Mouse (Mus musculus) liver, embryonic 14.5 days (tissue): ENCODE results near the gene Mrpl2. TPM values are rescaled to one million over a fixed set of nuclear protein-coding genes. Genes with fewer than 3 reads are reported as not detected.

Source experiments
- ATAC-seq: fragments of 200-750 bp; cut with Nextera tagmentation; 2 replicates; pipeline ENCODE4 v1.8.0; 2017; ENCODE audit warnings: moderate number of reproducible peaks, mild to moderate bottlenecking, moderate library complexity; ENCODE audit not compliant: insufficient read depth
- DNase-seq, 3 experiments: peaks; one replicate each; pipeline ENCODE4 v3.0.0-alpha.2; 2012 to 2013; ENCODE audit warnings: low read depth in 3 of 3, low spot score in 3 of 3
- H3K27ac ChIP-seq: fragments of 300-500 bp; sonication (generic); 2 replicates; pipeline ENCODE4 v1.5.1; 2014; ENCODE audit warnings: moderate library complexity, mild to moderate bottlenecking, control low read depth, inconsistent platforms
- H3K27me3 ChIP-seq: fragments of 300-500 bp; sonication (generic); 2 replicates; pipeline ENCODE4 v1.6.1; 2014; ENCODE audit warnings: mild to moderate bottlenecking, low read length, moderate library complexity; ENCODE audit not compliant: control insufficient read depth, insufficient read depth
- H3K36me3 ChIP-seq: fragments of 300-500 bp; sonication (generic); replicated peaks from 2 replicates; pipeline ENCODE4 v1.6.1; 2014; ENCODE audit warnings: low read depth; ENCODE audit not compliant: control insufficient read depth, insufficient read depth
- H3K4me1 ChIP-seq, 2 experiments: fragments of 200-500 bp in 1 of 2; fragments of 300-500 bp in 1 of 2; sonication (generic) in 1 of 2; replicated peaks; 2 replicates each; pipeline ENCODE4 v1.6.1; 2012 to 2014; ENCODE audit warnings: antibody characterized with exemption in 1 of 2, inconsistent platforms in 1 of 2, low read length in 1 of 2; ENCODE audit not compliant: control insufficient read depth in 2 of 2, insufficient read depth in 2 of 2
- H3K4me2 ChIP-seq: fragments of 300-500 bp; sonication (generic); 2 replicates; pipeline ENCODE4 v1.6.1; 2014; ENCODE audit warnings: low read depth, mild to moderate bottlenecking, control low read depth, moderate library complexity
- H3K4me3 ChIP-seq, 2 experiments: fragments of 200-500 bp in 1 of 2; fragments of 300-500 bp in 1 of 2; sonication (generic) in 1 of 2; 2 replicates each; pipeline ENCODE4 v1.5.1; 2012 to 2014; ENCODE audit warnings: low read depth in 2 of 2, low read length in 2 of 2, mild to moderate bottlenecking in 2 of 2, control low read depth in 1 of 2, inconsistent platforms in 1 of 2, moderate library complexity in 1 of 2; ENCODE audit not compliant: insufficient read depth in 1 of 2
- H3K9ac ChIP-seq: fragments of 300-500 bp; sonication (generic); replicated peaks from 2 replicates; pipeline ENCODE4 v1.6.1; 2014; ENCODE audit warnings: mild to moderate bottlenecking, control low read depth, moderate library complexity
- H3K9me3 ChIP-seq: fragments of 300-500 bp; sonication (generic); 2 replicates; pipeline ENCODE4 v1.6.1; 2016; ENCODE audit warnings: low read length, mixed read lengths; ENCODE audit not compliant: control insufficient read depth
- CTCF ChIP-seq: IDR thresholded peaks from 2 replicates; pipeline ENCODE4 v1.5.1; 2016; ENCODE audit warnings: antibody characterized with exemption, low read depth, control low read depth
- EP300 ChIP-seq: IDR thresholded peaks from 2 replicates; pipeline ENCODE4 v1.6.1; 2016; ENCODE audit warnings: antibody characterized with exemption, low read depth
- WGBS: fragments of 180-500 bp; shearing (Covaris S2); extraction: QIAGEN DNeasy Blood & Tissue Kit; methylation state at CpG from one replicate; pipeline ENCODE4 v1.1.7; 2014; ENCODE audit not compliant: insufficient replicate concordance; 5-methylcytosine and 5-hydroxymethylcytosine counted together
- polyA plus RNA-seq, 2 experiments: library from polyadenylated mRNA; depleted of rRNA in 1 of 2; stranded (reverse) in 1 of 2; unstranded in 1 of 2; fragments of >200 nt; fragmentation: Nextera tagmentation in 1 of 2; extraction: Ambion mirVana in 1 of 2; gene quantifications; 2 replicates each; pipeline versions ENCODE4 v1.2.1 to v1.2.3; 2012 to 2014

Gene Mrpl2
- polyA plus RNA-seq, 2 experiments = 36.1 to 84.6 TPM

DNA sequence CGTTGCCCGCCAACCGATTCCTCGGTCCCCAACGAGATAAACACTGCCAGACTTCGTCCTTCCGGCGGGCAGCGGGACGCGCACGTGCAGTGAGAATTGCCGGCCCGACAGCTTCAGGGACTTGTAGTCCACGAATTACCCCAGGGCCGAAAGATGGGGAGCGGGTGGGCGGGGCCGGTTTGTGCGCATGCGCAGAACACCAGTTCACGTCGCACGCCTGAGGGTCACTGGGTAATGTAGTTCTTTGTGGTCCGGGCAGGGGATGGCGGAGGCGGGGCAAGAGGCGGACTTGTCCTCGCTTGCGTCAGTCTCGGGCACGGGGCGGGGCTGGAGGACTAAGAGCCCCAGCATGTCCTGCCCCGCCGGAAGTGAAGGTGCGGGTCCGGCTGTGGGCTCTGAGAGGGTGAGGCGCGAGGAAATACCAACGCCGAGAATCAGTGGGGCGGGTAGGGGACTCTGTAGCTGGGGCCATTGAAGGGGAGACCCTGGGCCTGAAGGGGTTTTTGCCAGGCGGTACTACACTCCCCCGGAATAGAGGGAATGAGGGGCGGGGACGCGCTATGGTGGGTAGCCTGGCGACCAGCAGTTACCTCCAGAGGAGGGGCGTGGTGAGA lies 34.8 kb downstream of the Mrpl2 start, which contains the start of gene Klhdc3:
TSS of gene Klhdc3 (minus strand) at position 155 of the 614 bp plus-strand sequence.
- under 1% methylated on average over 49 of the region's 49 CpGs for WGBS
- H3K4me1 ChIP-seq = peaks cover 14 to 19% of the 10 kb centered on the region in 2 experiments
- DNase-seq = peak; percentile 97 to 99 (median 99)

DNA sequence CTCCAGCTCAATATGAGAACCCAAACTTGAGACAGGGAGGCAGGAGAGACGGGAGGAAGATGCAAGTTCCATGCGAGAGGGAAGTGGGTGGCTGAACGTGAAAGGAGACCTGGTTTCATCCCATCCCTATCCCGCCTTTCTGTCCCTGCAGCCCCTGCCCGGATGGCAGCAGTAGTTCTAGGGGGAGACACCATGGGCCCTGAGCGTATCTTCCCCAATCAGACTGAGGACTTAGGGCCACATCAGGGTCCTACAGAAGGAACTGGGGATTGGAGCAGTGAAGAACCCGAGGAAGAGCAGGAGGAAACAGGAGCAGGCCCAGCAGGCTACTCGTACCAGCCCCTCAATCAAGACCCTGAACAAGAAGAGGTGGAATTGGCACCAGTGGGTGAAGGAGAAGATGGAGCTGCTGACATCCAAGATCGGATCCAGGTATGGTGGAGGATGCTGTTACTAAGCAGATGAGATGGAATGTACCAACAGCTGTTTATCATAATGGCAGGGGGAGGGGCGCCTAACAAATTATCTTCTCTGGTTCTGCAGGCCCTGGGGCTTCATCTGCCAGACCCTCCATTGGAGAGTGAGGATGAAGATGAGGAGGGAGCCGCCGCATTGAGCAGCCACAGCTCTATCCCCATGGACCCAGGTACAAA lies 35.6 kb downstream of the Mrpl2 start:
- WGBS = 24% methylated on average over 12 of the region's 12 CpGs
- ATAC-seq = no peak
- H3K4me3 ChIP-seq = peak overlapping the region; percentile 65 to 73
- H3K4me2 ChIP-seq = peak overlapping the region; percentile 82
- peak overlapping the region; percentile 76 for H3K9ac ChIP-seq
- H3K27ac ChIP-seq = no peak overlapping the region; the same call in 1 of the 2 replicates
- H3K4me1 ChIP-seq = peaks cover 14 to 19% of the 10 kb centered on the region in 2 experiments
- H3K9me3 ChIP-seq = no peaks in the 10 kb centered on the region
- TF ChIP-seq CTCF (no peak), EP300 (no peak)
- DNase-seq = no peak
- no peaks in the 10 kb centered on the region for H3K27me3 ChIP-seq
- H3K36me3 ChIP-seq = peaks cover 21% of the 10 kb centered on the region

More for the DNA sequence above, 34.8 kb downstream of the Mrpl2 start, which contains the start of gene Klhdc3:
- peak; percentile 95 for ATAC-seq
- Histone ChIP-seq H3K9ac (peak within 1 kb of the TSS; percentile 76), H3K27me3 (no peaks in the 10 kb centered on the region), H3K4me3 (peak within 1 kb of the TSS; percentile 65 to 73), H3K4me2 (peak within 1 kb of the TSS; percentile 88), H3K27ac (peak within 1 kb of the TSS; percentile 19), H3K36me3 (peaks cover 25% of the 10 kb centered on the region), H3K9me3 (no peaks in the 10 kb centered on the region)
- TF ChIP-seq EP300 (no peak), CTCF (peak; percentile 11; the same call in 1 of the 2 replicates)

DNA sequence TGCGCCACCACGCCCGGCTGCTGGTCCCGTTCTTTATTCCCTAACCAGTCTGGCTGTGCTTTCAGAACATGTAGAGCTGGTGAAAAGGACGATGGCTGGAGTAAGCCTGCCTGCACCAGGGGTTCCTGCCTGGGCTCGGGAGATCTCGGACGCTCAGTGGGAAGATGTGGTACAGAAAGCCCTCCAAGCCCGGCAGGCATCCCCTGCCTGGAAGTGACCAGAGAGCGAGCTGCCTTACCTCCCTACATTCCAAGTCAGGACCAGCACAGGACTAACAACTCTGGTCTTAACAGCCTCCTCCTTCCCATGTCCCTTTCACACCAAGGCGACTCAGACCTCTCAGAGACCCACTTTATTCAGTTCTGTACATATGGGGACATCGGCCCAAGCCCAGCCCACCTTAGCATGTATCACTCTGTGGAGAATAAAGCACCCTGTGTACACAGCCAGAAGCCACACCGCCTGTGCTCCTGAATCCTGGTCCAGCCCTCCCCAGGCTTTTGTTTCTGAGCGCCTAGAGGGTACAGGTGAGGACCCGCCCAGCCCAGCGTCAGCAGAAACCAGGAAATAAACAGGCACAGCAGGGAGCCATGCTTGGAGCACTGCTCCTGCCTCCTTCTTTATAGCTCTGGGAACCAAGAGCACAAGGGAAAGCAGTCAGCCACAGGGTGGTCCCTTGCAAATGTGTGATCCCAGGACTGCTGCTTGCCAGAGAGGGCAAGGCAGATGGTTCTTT lies 36.8 kb downstream of the Mrpl2 start:
- Histone ChIP-seq H3K27me3 (no peaks in the 10 kb centered on the region), H3K9me3 (no peaks in the 10 kb centered on the region), H3K9ac (no peak overlapping the region), H3K36me3 (peaks cover 11% of the 10 kb centered on the region), H3K4me2 (no peak overlapping the region), H3K4me3 (no peak overlapping the region), H3K27ac (no peak overlapping the region), H3K4me1 (peaks cover 14 to 19% of the 10 kb centered on the region in 2 experiments)
- DNase-seq (no peak), ATAC-seq (no peak)
- TF ChIP-seq EP300 = no peak
- TF ChIP-seq CTCF = no peak
- 84% methylated on average over 16 of the region's 16 CpGs for WGBS

DNA sequence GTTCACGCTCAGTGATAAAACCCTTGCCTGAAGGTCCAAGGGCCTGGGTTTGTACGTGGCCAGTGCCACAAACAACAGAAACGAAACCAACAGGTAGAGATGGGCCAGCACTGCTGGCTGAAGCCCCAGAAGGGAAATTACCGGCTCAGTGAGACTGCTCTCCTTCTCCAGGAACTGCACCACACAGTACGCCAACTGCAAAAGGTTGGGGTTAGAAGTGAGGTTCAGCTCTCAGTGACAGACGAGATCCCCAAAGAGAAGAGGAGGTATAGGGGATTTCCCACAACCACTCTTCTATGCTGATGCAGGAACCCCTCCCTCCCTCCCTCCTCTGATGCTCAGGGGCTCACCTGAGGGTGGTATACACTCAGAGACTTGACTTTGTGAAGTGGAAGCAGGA lies 39.9 kb downstream of the Mrpl2 start:
- no peaks in the 10 kb centered on the region for H3K9me3 ChIP-seq
- no peak overlapping the region for H3K4me2 ChIP-seq
- H3K9ac ChIP-seq = no peak overlapping the region
- H3K27ac ChIP-seq = no peak overlapping the region
- DNase-seq = no peak
- 78% methylated on average over 6 of the region's 6 CpGs for WGBS
- TF ChIP-seq EP300 = no peak
- TF ChIP-seq CTCF = no peak
- no peaks in the 10 kb centered on the region for H3K27me3 ChIP-seq
- H3K4me3 ChIP-seq = no peak overlapping the region
- H3K4me1 ChIP-seq = peaks cover 5 to 9% of the 10 kb centered on the region in 2 experiments
- ATAC-seq = no peak
- peaks cover 11% of the 10 kb centered on the region for H3K36me3 ChIP-seq
